In genomic region chr8:83535736-83536135, GRCm38 (mm10) we compare ENCODE assay signal across 25 mouse cellular contexts. TPM values are rescaled to one million over a fixed set of nuclear protein-coding genes. Genes with fewer than 3 reads are reported as not detected.
"Had no signal": no experiment of that assay in that cellular context is flagged by ENCODE, and none has a peak within 500 bp of the region (broad histone marks: within the 10 kb centered on the region; RNA-seq: fewer than 3 reads in every experiment).

Gene Olfr370 (plus strand): TSS chr8:83535780.

- ATAC-seq: midbrain, embryonic 16.5 days had no signal

- H3K4me1 ChIP-seq: midbrain, embryonic 10.5 days; midbrain, embryonic 12.5 days; neural tube, embryonic 13.5 days; neural tube, embryonic 15.5 days had no signal

- H3K9me3 ChIP-seq: midbrain, embryonic 10.5 days; midbrain, embryonic 12.5 days; neural tube, embryonic 13.5 days; neural tube, embryonic 15.5 days had no signal

- H3K9ac ChIP-seq: lung, embryonic 14.5 days; midbrain, embryonic 12.5 days; neural tube, embryonic 13.5 days; neural tube, embryonic 15.5 days had no signal

- H3K4me3 ChIP-seq: midbrain, embryonic 10.5 days; midbrain, embryonic 12.5 days; myocyte; neural tube, embryonic 13.5 days; neural tube, embryonic 15.5 days had no signal

- H3K27ac ChIP-seq: midbrain, embryonic 10.5 days; midbrain, embryonic 12.5 days; neural tube, embryonic 13.5 days; neural tube, embryonic 15.5 days had no signal

- H3K27me3 ChIP-seq: midbrain, embryonic 12.5 days; neural tube, embryonic 13.5 days; neural tube, embryonic 15.5 days had no signal

- H3K36me3 ChIP-seq: midbrain, embryonic 10.5 days; midbrain, embryonic 12.5 days; neural tube, embryonic 13.5 days; neural tube, embryonic 15.5 days had no signal

- H3K4me2 ChIP-seq: lung, embryonic 14.5 days; midbrain, embryonic 12.5 days; neural tube, embryonic 13.5 days; neural tube, embryonic 15.5 days had no signal

- DNase-seq: lung, adult 18-20 months; lung, embryonic 14.5 days; lung, postnatal 10 days; lung, postnatal 4 days; midbrain, embryonic 14.5 days; retina, postnatal 1 day; right cerebral cortex, adult 18-20 months; right cerebral cortex, postnatal 25 days; right cerebral cortex, postnatal 4 days; thymus, adult 18-20 months; thymus, postnatal 14 days; thymus, postnatal 36 days had no signal

RNA-seq across cellular contexts. Expression of gene Olfr370, which starts in this region (rescaled TPM):
- polyA plus RNA-seq: liver, embryonic 16.5 days; lung, embryonic 14.5 days; lung, embryonic 16.5 days; midbrain, embryonic 10.5 days; midbrain, embryonic 12.5 days; midbrain, embryonic 14.5 days; midbrain, embryonic 16.5 days; myocyte; neural tube, embryonic 11.5 days; neural tube, embryonic 15.5 days; spleen, adult 2 months; stomach, embryonic 14.5 days; stomach, embryonic 16.5 days; thymus, postnatal 0 days had no signal
